Mouse (Mus musculus): ENCODE measurements at regions not wholly inside any gene's neighbourhood (a gene's known extent, or its start where the extent isn't known, plus 50 kb on each side); places are given as distances from the start of the nearest gene placed in this dataset.

- H3K36me3 ChIP-seq (ENCODE audit: insufficient read depth): no peaks in the 10 kb centered on the region
- no peaks in the 10 kb centered on the region for H3K4me1 ChIP-seq (ENCODE audit: insufficient read depth)
- no peak overlapping the region for H3K4me3 ChIP-seq (ENCODE audit: low read depth, low read length)
- no peak for DNase-seq
- WGBS: 63% methylated on average over 6 of the region's 6 CpGs
- TF ChIP-seq CTCF (IDR thresholded peaks at IDR 0.05; ENCODE audit: low read depth): no peak
- H3K9ac ChIP-seq: no peak overlapping the region
- no peaks in the 10 kb centered on the region for H3K27me3 ChIP-seq (ENCODE audit: insufficient read depth, low read length)
- H3K4me2 ChIP-seq: no peak overlapping the region
- no peaks in the 10 kb centered on the region for H3K9me3 ChIP-seq (ENCODE audit: low read depth, low read length)
- ATAC-seq (ENCODE audit: insufficient read depth): no peak
- no peak overlapping the region for H3K27ac ChIP-seq (ENCODE audit: low read depth)
Measured at GRCm38 (mm10) chr1:152188700-152189099, 98.8 kb upstream of the 1700025G04Rik start.

DNA sequence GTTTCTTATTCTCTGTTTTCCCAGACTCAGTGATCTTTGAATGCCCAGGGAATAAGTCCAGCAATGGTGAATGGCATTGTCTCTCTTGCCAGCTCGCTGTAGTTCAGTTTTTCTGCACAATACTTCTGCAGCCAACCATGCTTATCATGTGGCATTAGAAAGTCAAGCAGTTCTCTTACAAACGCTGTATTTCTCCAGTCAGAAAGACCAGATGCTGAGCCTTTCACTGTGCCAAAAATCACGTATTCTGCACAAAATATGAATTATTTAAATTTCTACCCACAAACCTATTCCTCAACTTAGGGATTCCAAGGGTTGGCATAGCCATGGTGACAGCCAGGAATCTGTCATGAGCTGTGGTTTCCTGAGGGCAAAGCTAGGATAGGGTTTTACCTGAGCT lies 95.0 kb upstream of the 1700025G04Rik start:
- no peak for ATAC-seq (ENCODE audit: insufficient read depth)
- H3K9me3 ChIP-seq (ENCODE audit: low read depth, low read length): no peaks in the 10 kb centered on the region
- H3K4me2 ChIP-seq: no peak overlapping the region
- WGBS: 72% methylated on average over 3 of the region's 3 CpGs
- no peaks in the 10 kb centered on the region for H3K27me3 ChIP-seq (ENCODE audit: insufficient read depth, low read length)
- no peak overlapping the region for H3K27ac ChIP-seq (ENCODE audit: low read depth)
- no peak overlapping the region for H3K9ac ChIP-seq
- no peaks in the 10 kb centered on the region for H3K4me1 ChIP-seq (ENCODE audit: insufficient read depth)
- H3K36me3 ChIP-seq (ENCODE audit: insufficient read depth): no peaks in the 10 kb centered on the region
- DNase-seq: no peak
- no peak overlapping the region for H3K4me3 ChIP-seq (ENCODE audit: low read depth, low read length)
- no peak for TF ChIP-seq CTCF (IDR thresholded peaks at IDR 0.05; ENCODE audit: low read depth)

DNA sequence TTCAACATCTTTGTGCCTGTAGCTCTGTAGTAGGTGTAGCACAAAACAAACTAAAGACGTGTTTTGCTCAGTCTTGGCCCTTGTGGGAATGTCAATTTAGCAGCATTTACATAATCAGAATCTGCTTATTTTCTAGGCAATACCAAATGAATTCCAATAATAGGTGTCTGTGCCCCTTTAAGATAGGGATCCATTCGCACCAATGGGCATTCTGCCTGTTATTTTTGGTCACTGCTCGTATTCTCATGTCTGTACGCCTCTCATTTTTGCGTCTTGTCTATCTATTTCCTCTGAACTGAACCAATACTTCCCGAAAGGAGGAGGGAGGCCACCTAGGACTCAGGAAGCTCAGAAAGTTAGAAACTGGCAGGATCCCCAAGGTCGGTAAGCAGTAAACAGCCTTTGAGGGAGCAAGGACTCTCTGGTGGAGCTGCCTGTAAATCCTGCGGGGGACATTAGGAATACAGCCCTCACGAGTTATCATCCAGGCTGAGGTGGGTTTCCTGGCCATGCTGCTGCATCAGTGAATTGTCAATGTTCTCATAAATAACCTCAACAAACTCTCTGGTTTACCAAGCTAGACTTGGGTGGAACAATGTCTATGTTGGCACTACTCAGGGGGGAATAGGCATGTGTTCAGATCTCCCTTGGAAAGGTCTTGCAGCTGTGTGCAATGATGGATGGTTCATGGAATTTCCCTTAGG lies 86.5 kb upstream of the 1700025G04Rik start:
- Histone ChIP-seq H3K27ac (ENCODE audit: low read depth) (no peak overlapping the region), H3K9ac (no peak overlapping the region), H3K4me2 (no peak overlapping the region), H3K36me3 (ENCODE audit: insufficient read depth) (no peaks in the 10 kb centered on the region), H3K4me3 (ENCODE audit: low read depth, low read length) (no peak overlapping the region), H3K4me1 (ENCODE audit: insufficient read depth) (no peaks in the 10 kb centered on the region), H3K9me3 (ENCODE audit: low read depth, low read length) (no peaks in the 10 kb centered on the region), H3K27me3 (ENCODE audit: insufficient read depth, low read length) (no peaks in the 10 kb centered on the region)
- 86% methylated on average over 9 of the region's 9 CpGs for WGBS
- no peak for DNase-seq
- ATAC-seq (ENCODE audit: insufficient read depth): no peak
- no peak for TF ChIP-seq CTCF (IDR thresholded peaks at IDR 0.05; ENCODE audit: low read depth)

- H3K4me2 ChIP-seq: no peak overlapping the region
- H3K4me1 ChIP-seq (ENCODE audit: insufficient read depth): no peaks in the 10 kb centered on the region
- WGBS: 79% methylated on average over 3 of the region's 3 CpGs
- no peak for DNase-seq
- H3K9ac ChIP-seq: no peak overlapping the region
- H3K27me3 ChIP-seq (ENCODE audit: insufficient read depth, low read length): no peaks in the 10 kb centered on the region
- no peak overlapping the region for H3K4me3 ChIP-seq (ENCODE audit: low read depth, low read length)
- no peaks in the 10 kb centered on the region for H3K9me3 ChIP-seq (ENCODE audit: low read depth, low read length)
- ATAC-seq (ENCODE audit: insufficient read depth): no peak
- no peak overlapping the region for H3K27ac ChIP-seq (ENCODE audit: low read depth)
- H3K36me3 ChIP-seq (ENCODE audit: insufficient read depth): no peaks in the 10 kb centered on the region
- no peak for TF ChIP-seq CTCF (IDR thresholded peaks at IDR 0.05; ENCODE audit: low read depth)
Measured at GRCm38 (mm10) chr1:152175691-152176090, 85.8 kb upstream of the 1700025G04Rik start.

- H3K27ac ChIP-seq (ENCODE audit: low read depth): no peak overlapping the region
- no peaks in the 10 kb centered on the region for H3K4me1 ChIP-seq (ENCODE audit: insufficient read depth)
- no peak for TF ChIP-seq CTCF (IDR thresholded peaks at IDR 0.05; ENCODE audit: low read depth)
- no peak overlapping the region for H3K4me3 ChIP-seq (ENCODE audit: low read depth, low read length)
- H3K4me2 ChIP-seq: no peak overlapping the region
- no peaks in the 10 kb centered on the region for H3K36me3 ChIP-seq (ENCODE audit: insufficient read depth)
- no peak overlapping the region for H3K9ac ChIP-seq
- H3K9me3 ChIP-seq (ENCODE audit: low read depth, low read length): no peaks in the 10 kb centered on the region
- WGBS: 90% methylated on average over 4 of the region's 4 CpGs
- H3K27me3 ChIP-seq (ENCODE audit: insufficient read depth, low read length): no peaks in the 10 kb centered on the region
- DNase-seq (no peak), ATAC-seq (ENCODE audit: insufficient read depth) (no peak)
Measured at GRCm38 (mm10) chr1:152174464-152174863, 84.5 kb upstream of the 1700025G04Rik start.

GRCm38 (mm10) chr1:152171034-152171790 lies 81.3 kb upstream of the 1700025G04Rik start:
- 72% methylated on average over 16 of the region's 16 CpGs for WGBS
- no peak overlapping the region for H3K4me2 ChIP-seq
- ATAC-seq (ENCODE audit: insufficient read depth) (no peak), DNase-seq (no peak)
- H3K9ac ChIP-seq: no peak overlapping the region
- 0 out of 2 replicates have a peak, but pooled peaks cover 4% of the 10 kb centered on the region for H3K4me1 ChIP-seq (ENCODE audit: insufficient read depth)
- H3K27me3 ChIP-seq (ENCODE audit: insufficient read depth, low read length): no peaks in the 10 kb centered on the region
- H3K9me3 ChIP-seq (ENCODE audit: low read depth, low read length): no peaks in the 10 kb centered on the region
- H3K36me3 ChIP-seq (ENCODE audit: insufficient read depth): no peaks in the 10 kb centered on the region
- H3K4me3 ChIP-seq (ENCODE audit: low read depth, low read length): no peak overlapping the region
- no peak overlapping the region for H3K27ac ChIP-seq (ENCODE audit: low read depth)
- TF ChIP-seq CTCF (IDR thresholded peaks at IDR 0.05; ENCODE audit: low read depth): no peak

DNA sequence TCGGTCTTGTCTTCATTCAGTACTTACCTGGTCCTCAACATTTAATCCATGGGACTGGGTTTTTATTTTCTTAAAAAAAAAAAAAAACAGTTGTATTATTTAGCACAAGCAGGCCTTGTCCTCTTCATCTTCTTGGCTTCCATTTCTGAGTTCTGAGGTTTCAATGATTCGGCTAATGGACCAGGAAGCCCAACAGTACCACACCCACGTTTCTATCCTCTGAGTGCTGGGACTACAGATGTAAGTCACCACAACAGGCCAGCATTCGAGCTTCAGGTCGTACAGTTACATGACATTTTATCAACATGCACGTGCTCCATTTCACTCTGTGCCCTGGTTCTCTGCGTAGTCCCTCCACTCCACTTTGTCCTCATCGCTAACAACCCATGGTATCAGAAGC lies 80.7 kb upstream of the 1700025G04Rik start:
- H3K27me3 ChIP-seq (ENCODE audit: insufficient read depth, low read length): no peaks in the 10 kb centered on the region
- H3K36me3 ChIP-seq (ENCODE audit: insufficient read depth): no peaks in the 10 kb centered on the region
- no peak for ATAC-seq (ENCODE audit: insufficient read depth)
- DNase-seq: no peak
- no peak overlapping the region for H3K4me3 ChIP-seq (ENCODE audit: low read depth, low read length)
- 89% methylated on average over 8 of the region's 8 CpGs for WGBS
- no peak overlapping the region for H3K27ac ChIP-seq (ENCODE audit: low read depth)
- 0 out of 2 replicates have a peak, but pooled peaks cover 4% of the 10 kb centered on the region for H3K4me1 ChIP-seq (ENCODE audit: insufficient read depth)
- H3K9me3 ChIP-seq (ENCODE audit: low read depth, low read length): no peaks in the 10 kb centered on the region
- H3K9ac ChIP-seq: no peak overlapping the region
- TF ChIP-seq CTCF (IDR thresholded peaks at IDR 0.05; ENCODE audit: low read depth): no peak
- no peak overlapping the region for H3K4me2 ChIP-seq

All from lung, embryonic 14.5 days (tissue).